Mouse (Mus musculus): Measurements from ENCODE around the gene Tmem201.

The Tmem201 gene

GRCm38 (mm10) chr4:149721163-149721562, 16.7 kb downstream of the Tmem201 start:
- DNase-seq (ENCODE audit: low read depth) = no peak

GRCm38 (mm10) chr4:149719686-149720085, 18.2 kb downstream of the Tmem201 start:
- DNase-seq (ENCODE audit: low read depth) = no peak

GRCm38 (mm10) chr4:149714542-149714941, 23.3 kb downstream of the Tmem201 start:
- DNase-seq (ENCODE audit: low read depth) = no peak

GRCm38 (mm10) chr4:149711955-149712354, 25.9 kb downstream of the Tmem201 start:
- DNase-seq (ENCODE audit: low read depth) = no peak

GRCm38 (mm10) chr4:149711485-149711884, 26.4 kb downstream of the Tmem201 start:
- no peak for DNase-seq (ENCODE audit: low read depth)

GRCm38 (mm10) chr4:149710510-149710909, 27.3 kb downstream of the Tmem201 start:
- peak; percentile 73 for DNase-seq (ENCODE audit: low read depth)

- DNase-seq (ENCODE audit: low read depth) = no peak
Observed at GRCm38 (mm10) chr4:149705941-149706340, 31.9 kb downstream of the Tmem201 start.

- no peak for DNase-seq (ENCODE audit: low read depth)
Observed at GRCm38 (mm10) chr4:149705298-149705697, 32.5 kb downstream of the Tmem201 start.

- DNase-seq (ENCODE audit: low read depth) = no peak
Observed at GRCm38 (mm10) chr4:149702210-149702979, 35.4 kb downstream of the Tmem201 start, which contains the start of gene Pik3cd. Gene Pik3cd, minus strand, starts transcription at chr4:149702571.

GRCm38 (mm10) chr4:149701426-149702209, 36.2 kb downstream of the Tmem201 start:
- DNase-seq (ENCODE audit: low read depth) = no peak

GRCm38 (mm10) chr4:149699953-149700352, 37.9 kb downstream of the Tmem201 start:
- DNase-seq (ENCODE audit: low read depth) = no peak

GRCm38 (mm10) chr4:149698197-149698821, 39.5 kb downstream of the Tmem201 start:
- DNase-seq (ENCODE audit: low read depth) = no peak

GRCm38 (mm10) chr4:149697506-149698196, 40.2 kb downstream of the Tmem201 start:
- no peak for DNase-seq (ENCODE audit: low read depth)

- DNase-seq (ENCODE audit: low read depth) = no peak
Observed at GRCm38 (mm10) chr4:149696189-149696971, 41.5 kb downstream of the Tmem201 start.

GRCm38 (mm10) chr4:149691368-149691767, 46.5 kb downstream of the Tmem201 start:
- DNase-seq (ENCODE audit: low read depth) = no peak

GRCm38 (mm10) chr4:149690828-149691280, 47.0 kb downstream of the Tmem201 start:
- DNase-seq (ENCODE audit: low read depth) = no peak

GRCm38 (mm10) chr4:149689822-149690700, 47.8 kb downstream of the Tmem201 start:
- DNase-seq (ENCODE audit: low read depth) = no peak

GRCm38 (mm10) chr4:149688861-149689260, 49.0 kb downstream of the Tmem201 start:
- no peak for DNase-seq (ENCODE audit: low read depth)

- DNase-seq (ENCODE audit: low read depth) = no peak
Observed at GRCm38 (mm10) chr4:149684841-149685623, 52.8 kb downstream of the Tmem201 start.
